Mouse (Mus musculus) MEL (cell line): ENCODE measurements around the gene Ranbp17. TPM values are rescaled to one million over a fixed set of nuclear protein-coding genes. Genes with fewer than 3 reads are reported as not detected.

Experiments
- DNase-seq: peaks from one replicate; pipeline ENCODE4 v3.0.0; 2011; ENCODE audit warnings: low read depth, low spot score
- H3K27ac ChIP-seq: 2 replicates; pipeline ENCODE4 v1.5.1; 2012; ENCODE audit warnings: low read depth, mild to moderate bottlenecking, control low read depth, low read length, moderate library complexity; ENCODE audit not compliant: control insufficient read depth
- H3K27me3 ChIP-seq, 2 experiments: fragments of 150-350 bp in 1 of 2; sonication (generic) in 1 of 2; 2 replicates each; pipeline ENCODE4 v1.6.1; 2012; ENCODE audit warnings: low read length in 2 of 2, mild to moderate bottlenecking in 2 of 2, improper control_type of control experiment in 1 of 2, moderate library complexity in 1 of 2; ENCODE audit not compliant: insufficient read depth in 2 of 2, control insufficient read depth in 1 of 2
- H3K36me3 ChIP-seq, 2 experiments: 2 replicates each; pipeline ENCODE4 v1.6.1; 2012 to 2014; ENCODE audit warnings: low read length in 2 of 2, improper control_type of control experiment in 1 of 2, inconsistent platforms in 1 of 2, mild to moderate bottlenecking in 1 of 2; ENCODE audit not compliant: insufficient read depth in 2 of 2, control insufficient read depth in 1 of 2
- H3K4me1 ChIP-seq, 2 experiments: fragments of 150-350 bp in 1 of 2; sonication (generic) in 1 of 2; 2 replicates each; pipeline ENCODE4 v1.6.1; 2012; ENCODE audit warnings: low read length in 2 of 2, improper control_type of control experiment in 1 of 2, mild to moderate bottlenecking in 1 of 2; ENCODE audit not compliant: insufficient read depth in 2 of 2, control insufficient read depth in 1 of 2
- H3K4me3 ChIP-seq, 2 experiments: fragments of 150-350 bp in 1 of 2; sonication (generic) in 1 of 2; 2 replicates each; pipeline ENCODE4 v1.5.1; 2012; ENCODE audit warnings: low read depth in 2 of 2, low read length in 2 of 2, mild to moderate bottlenecking in 2 of 2, moderate library complexity in 2 of 2, control low read depth in 1 of 2, improper control_type of control experiment in 1 of 2; ENCODE audit not compliant: control insufficient read depth in 1 of 2, insufficient read depth in 1 of 2
- H3K79me2 ChIP-seq: 2 replicates; pipeline ENCODE4 v1.6.1; 2012; ENCODE audit warnings: mild to moderate bottlenecking, low read length, moderate library complexity; ENCODE audit not compliant: control insufficient read depth, poor library complexity, insufficient read depth
- H3K9ac ChIP-seq: 2 replicates; pipeline ENCODE4 v1.6.1; 2012; ENCODE audit warnings: low read depth, mild to moderate bottlenecking, control low read depth, low read length, moderate library complexity; ENCODE audit not compliant: control insufficient read depth, poor library complexity, severe bottlenecking
- H3K9me3 ChIP-seq: fragments of 150-350 bp; sonication (generic); replicated peaks from 2 replicates; pipeline ENCODE4 v1.6.1; 2012; ENCODE audit warnings: mild to moderate bottlenecking, low read length, improper control_type of control experiment, moderate library complexity; ENCODE audit not compliant: insufficient read depth
- CHD1 ChIP-seq: IDR thresholded peaks from 2 replicates; pipeline ENCODE4 v1.6.1; 2012; ENCODE audit warnings: low read depth, mild to moderate bottlenecking, inconsistent platforms, low read length, improper control_type of control experiment
- CHD2 ChIP-seq: IDR thresholded peaks from 2 replicates; pipeline ENCODE4 v1.6.1; 2011; ENCODE audit warnings: low read length, improper control_type of control experiment
- CTCF ChIP-seq, 3 experiments: IDR thresholded peaks in 2 of 3; conservative IDR thresholded peaks in 1 of 3; 2 replicates each; pipeline ENCODE4 v1.5.1; 2011 to 2012; ENCODE audit warnings: low read length in 3 of 3, low read depth in 2 of 3, mild to moderate bottlenecking in 2 of 3, improper control_type of control experiment in 1 of 3, inconsistent platforms in 1 of 3, mixed read lengths in 1 of 3, moderate library complexity in 1 of 3; ENCODE audit not compliant: control insufficient read depth in 1 of 3, insufficient read depth in 1 of 3, poor library complexity in 1 of 3, severe bottlenecking in 1 of 3
- GABPA ChIP-seq: IDR thresholded peaks from 2 replicates; pipeline ENCODE4 v1.6.1; 2012; ENCODE audit warnings: low read depth, mild to moderate bottlenecking, inconsistent platforms, low read length, improper control_type of control experiment, moderate library complexity
- JUND ChIP-seq: IDR thresholded peaks from 2 replicates; pipeline ENCODE4 v1.6.1; 2011; ENCODE audit warnings: low read depth, mild to moderate bottlenecking, improper control_type of control experiment, low read length
- MAFK ChIP-seq: IDR thresholded peaks from 2 replicates; pipeline ENCODE4 v1.6.1; 2011; ENCODE audit warnings: low read depth, mild to moderate bottlenecking, low read length, improper control_type of control experiment, borderline replicate concordance
- MAX ChIP-seq: IDR thresholded peaks from 2 replicates; pipeline ENCODE4 v1.6.1; 2011; ENCODE audit warnings: low read length, improper control_type of control experiment
- MXI1 ChIP-seq: IDR thresholded peaks from 2 replicates; pipeline ENCODE4 v1.6.1; 2011; ENCODE audit warnings: mild to moderate bottlenecking, low read depth, low read length, improper control_type of control experiment
- POLR2A ChIP-seq, 2 experiments: IDR thresholded peaks; 2 replicates each; pipeline ENCODE4 v1.6.1; 2011 to 2012; ENCODE audit warnings: low read length in 2 of 2, mild to moderate bottlenecking in 2 of 2, control low read depth in 1 of 2, improper control_type of control experiment in 1 of 2, low read depth in 1 of 2, moderate library complexity in 1 of 2; ENCODE audit not compliant: control insufficient read depth in 1 of 2, insufficient read depth in 1 of 2, poor library complexity in 1 of 2
- RAD21 ChIP-seq: IDR thresholded peaks from 2 replicates; pipeline ENCODE4 v1.6.1; 2011; ENCODE audit warnings: mild to moderate bottlenecking, low read depth, low read length, improper control_type of control experiment
- SIN3A ChIP-seq: IDR thresholded peaks from 2 replicates; pipeline ENCODE4 v1.6.1; 2012; ENCODE audit warnings: low read length, improper control_type of control experiment, inconsistent platforms
- SMC3 ChIP-seq: IDR thresholded peaks from 2 replicates; pipeline ENCODE4 v1.6.1; 2011; ENCODE audit warnings: low read depth, low read length, improper control_type of control experiment
- TAL1 ChIP-seq: IDR thresholded peaks from 2 replicates; pipeline ENCODE4 v1.6.1; 2012; ENCODE audit warnings: mild to moderate bottlenecking, inconsistent platforms, low read length, moderate library complexity, mixed read lengths
- USF1 ChIP-seq: IDR thresholded peaks from 2 replicates; pipeline ENCODE4 v1.6.1; 2014; ENCODE audit warnings: low read depth, mild to moderate bottlenecking, inconsistent platforms, low read length, improper control_type of control experiment, moderate library complexity
- ZC3H11A ChIP-seq: IDR thresholded peaks from 2 replicates; pipeline ENCODE4 v1.6.1; 2012; ENCODE audit warnings: low read depth, mild to moderate bottlenecking, inconsistent platforms, low read length, improper control_type of control experiment
- polyA plus RNA-seq, 2 experiments: library from polyadenylated mRNA; stranded (reverse) in 1 of 2; unstranded in 1 of 2; fragments of >175 nt in 1 of 2; fragments of >200 nt in 1 of 2; gene quantifications; 2 replicates each; pipeline versions ENCODE4 v1.2.1 to v1.2.4; 2012; ENCODE audit warnings: low replicate concordance in 2 of 2, low read depth in 1 of 2; ENCODE audit not compliant: insufficient read length in 2 of 2, insufficient read depth in 1 of 2, missing spikeins in 1 of 2
- total RNA-seq: library from RNA; depleted of rRNA; stranded (reverse); fragments of 300-350 nt; gene quantifications from 2 replicates; pipeline ENCODE4 v1.2.3, GENCODE M21; 2012

The Ranbp17 gene
- total and polyA plus RNA-seq, 3 experiments, result not detected

DNA sequence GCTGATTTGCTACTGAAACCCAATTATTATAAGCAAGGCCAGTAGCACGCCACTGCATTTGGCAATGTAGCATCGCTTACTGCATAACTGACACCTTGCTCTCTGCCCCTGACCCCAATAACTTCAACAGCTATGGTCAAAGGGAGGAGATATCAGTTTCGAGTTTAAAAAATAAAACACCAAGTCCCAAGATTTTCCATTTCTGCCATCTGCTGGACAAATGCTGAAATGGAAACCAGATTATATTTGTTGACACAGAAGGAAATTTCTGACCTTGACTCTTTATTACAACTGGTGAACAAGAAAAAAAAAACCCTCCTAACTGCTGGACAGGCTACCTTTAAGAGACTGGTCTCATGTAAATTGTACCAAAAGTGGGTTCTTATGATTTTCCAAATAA, 218.1 kb downstream of the Ranbp17 start:
- DNase-seq, result peak; percentile 30
- Histone ChIP-seq H3K36me3 (no peaks in the 10 kb centered on the region), H3K4me3 (no peak overlapping the region), H3K9ac (no peak overlapping the region), H3K9me3 (no peaks in the 10 kb centered on the region), H3K4me1 (no peaks in the 10 kb centered on the region; a peak in 1 of 4 replicates), H3K79me2 (no peaks in the 10 kb centered on the region), H3K27me3 (peaks cover 4 to 8% of the 10 kb centered on the region in 2 experiments), H3K27ac (no peak overlapping the region)
- TF ChIP-seq ZC3H11A, result peak; percentile 52
- TF ChIP-seq CTCF (IDR thresholded peaks at IDR 0.05 in 2 of 3, conservative IDR thresholded peaks at IDR 0.05 in 1 of 3; ENCODE audit: control insufficient read depth in 1 of 3, insufficient read depth in 1 of 3, low read depth in 2 of 3, low read length in 3 of 3, poor library complexity in 1 of 3, severe bottlenecking in 1 of 3), result peak in 2 of 3 experiments; percentile 23 to 66; a peak in 3 of 6 replicates
- no peak for TF ChIP-seq POLR2A (IDR thresholded peaks at IDR 0.05; ENCODE audit: control insufficient read depth in 1 of 2, insufficient read depth in 1 of 2, low read depth in 1 of 2, low read length in 2 of 2, poor library complexity in 1 of 2)
- TF ChIP-seq RAD21, result peak; percentile 53
- peak; percentile 74 for TF ChIP-seq SMC3

DNA sequence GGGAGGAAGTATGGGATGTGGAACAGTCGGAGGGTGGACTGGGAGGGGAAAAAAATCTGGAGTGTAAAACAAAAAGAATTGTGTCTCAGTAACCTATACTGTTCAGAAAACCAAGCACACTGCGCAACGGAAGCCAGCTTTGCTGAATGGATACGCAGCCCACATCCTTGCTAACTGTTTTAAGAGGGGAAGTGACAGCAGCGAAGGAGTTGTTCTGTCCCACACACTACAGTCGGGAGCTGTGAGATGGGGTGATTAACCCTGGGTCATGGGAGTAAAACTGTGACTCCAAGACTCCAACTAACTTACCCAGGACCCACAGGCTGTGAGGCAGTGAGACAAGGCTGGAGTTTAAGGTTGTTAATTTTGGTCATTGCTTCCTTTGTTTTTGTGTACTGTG, 219.5 kb downstream of the Ranbp17 start:
- H3K36me3 ChIP-seq, result no peaks in the 10 kb centered on the region
- no peak overlapping the region for H3K4me3 ChIP-seq
- TF ChIP-seq CHD2, result no peak
- no peak for TF ChIP-seq SIN3A
- TF ChIP-seq GABPA, result no peak
- no peak for TF ChIP-seq MAFK
- TF ChIP-seq, all 39 proteins: peak for 0
- Histone ChIP-seq H3K27me3 (peaks cover 4 to 9% of the 10 kb centered on the region in 2 experiments), H3K9ac (no peak overlapping the region), H3K27ac (no peak overlapping the region), H3K4me1 (no peaks in the 10 kb centered on the region; a peak in 1 of 4 replicates), H3K79me2 (no peaks in the 10 kb centered on the region), H3K9me3 (no peaks in the 10 kb centered on the region)
- DNase-seq, result no peak

DNA sequence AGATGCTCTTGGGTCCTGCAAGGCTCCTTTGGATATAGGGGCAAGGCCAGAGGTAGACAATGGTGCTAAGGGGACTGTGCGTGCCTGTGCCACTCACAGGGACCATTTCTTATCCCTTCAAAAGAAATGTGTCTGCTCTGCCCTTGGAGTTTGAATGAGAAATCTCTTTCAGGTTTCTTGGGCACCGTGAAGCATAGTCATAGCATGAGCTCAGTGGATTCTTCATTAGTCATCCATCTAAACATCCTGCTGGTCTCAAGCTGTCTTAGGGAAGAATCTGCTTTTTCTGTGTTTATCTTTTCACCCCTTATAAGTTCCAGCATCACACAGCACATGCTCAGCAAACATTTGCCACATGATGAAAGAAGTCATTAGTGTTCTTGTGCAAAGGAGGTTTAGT, 235.0 kb downstream of the Ranbp17 start:
- no peak for DNase-seq
- H3K36me3 ChIP-seq, result no peaks in the 10 kb centered on the region
- no peak overlapping the region for H3K27ac ChIP-seq
- H3K9ac ChIP-seq, result no peak overlapping the region
- no peaks in the 10 kb centered on the region for H3K4me1 ChIP-seq
- H3K27me3 ChIP-seq, result peaks cover 0 to 2% of the 10 kb centered on the region in 2 experiments; a peak in 2 of 4 replicates
- no peaks in the 10 kb centered on the region for H3K9me3 ChIP-seq
- H3K4me3 ChIP-seq, result no peak overlapping the region
- TF ChIP-seq SIN3A, result no peak
- TF ChIP-seq CHD1, result no peak
- TF ChIP-seq MAX, result no peak
- TF ChIP-seq MXI1, result no peak
- TF ChIP-seq USF1, result no peak
- no peak for TF ChIP-seq TAL1
- TF ChIP-seq JUND, result no peak
- TF ChIP-seq CTCF (IDR thresholded peaks at IDR 0.05 in 2 of 3, conservative IDR thresholded peaks at IDR 0.05 in 1 of 3; ENCODE audit: control insufficient read depth in 1 of 3, insufficient read depth in 1 of 3, low read depth in 2 of 3, low read length in 3 of 3, poor library complexity in 1 of 3, severe bottlenecking in 1 of 3), result no peak
- no peak for TF ChIP-seq SMC3
- TF ChIP-seq GABPA, result no peak
- H3K79me2 ChIP-seq, result no peaks in the 10 kb centered on the region
